Mouse (Mus musculus) ES-E14 (cell line): ENCODE measurements around the gene Sema4a.

ENCODE experiments used
- CHD2 ChIP-seq: IDR thresholded peaks from 2 replicates; pipeline ENCODE4 v1.6.1; 2014; ENCODE audit warnings: mild to moderate bottlenecking, low read depth, low read length, inconsistent platforms
- HCFC1 ChIP-seq: IDR thresholded peaks from 2 replicates; pipeline ENCODE4 v1.6.1; 2012; ENCODE audit warnings: low read length, inconsistent platforms, borderline replicate concordance; ENCODE audit not compliant: insufficient read depth
- MAFK ChIP-seq: IDR thresholded peaks from 2 replicates; pipeline ENCODE4 v1.6.1; 2014; ENCODE audit warnings: mild to moderate bottlenecking, low read depth, low read length, inconsistent platforms; ENCODE audit not compliant: insufficient read depth
- ZC3H11A ChIP-seq: IDR thresholded peaks from 2 replicates; pipeline ENCODE4 v1.6.1; 2012; ENCODE audit warnings: low read depth, mild to moderate bottlenecking, inconsistent platforms, low read length, borderline replicate concordance
- ZNF384 ChIP-seq: IDR thresholded peaks from 2 replicates; pipeline ENCODE4 v1.6.1; 2012; ENCODE audit warnings: low read depth, low read length, inconsistent platforms

GRCm38 (mm10) chr3:88409741-88410644, 51.0 kb downstream of the Sema4a start, which contains the start of gene Pmf1:
- TF ChIP-seq MAFK: peak; percentile 75
- TF ChIP-seq ZC3H11A: no peak
- peak; percentile 88 for TF ChIP-seq ZNF384
- TF ChIP-seq CHD2: peak; percentile 97
- peak; percentile 62; the same call in 1 of the 2 replicates for TF ChIP-seq HCFC1
